Mouse (Mus musculus) Patski (cell line): Measurements from ENCODE around the gene Inhbb. TPM values are rescaled to one million over a fixed set of nuclear protein-coding genes. Genes with fewer than 3 reads are reported as not detected.
A peak's percentile ranks its signal among the peaks of the same experiment; 100 is the strongest.

ENCODE experiments used
- ATAC-seq: fragments of 100-300 bp; one replicate; pipeline ENCODE4 v1.8.0; 2021
- CTCF ChIA-PET: fragments of 350-600 bp; sonication (Branson Sonifier 250); formaldehyde crosslinking; loops from one replicate; lab custom pipeline; 2022; ENCODE audit warnings: inconsistent platforms; lab: Charles Lee
- POLR2A ChIA-PET: fragments of 350-600 bp; sonication (Branson Sonifier 250); formaldehyde crosslinking; loops from one replicate; lab custom pipeline; 2022; ENCODE audit warnings: antibody characterized with exemption, inconsistent platforms; lab: Charles Lee
- DNase-seq: peaks from one replicate; pipeline ENCODE4 v3.0.0-alpha.2; 2011; ENCODE audit warnings: low read depth, low spot score
- H3K27me3 ChIP-seq: fragments of 371-371 bp; one replicate; pipeline ENCODE4 v1.5.1; 2021
- CTCF ChIP-seq: fragments of 100-300 bp; IDR thresholded peaks from one replicate; pipeline ENCODE4 v1.5.1; 2021
- in situ Hi-C: fragments of 300-500 bp; cut with MboI; formaldehyde crosslinking; loops from 3 replicates; pipeline ENCODE4 v1.11.1; 2018; ENCODE audit warnings: low pct_unique_long_range_greater_than_20kb, mixed read lengths
- polyA plus RNA-seq: library from polyadenylated mRNA; unstranded; gene quantifications from one replicate; pipeline ENCODE4 v1.2.3, GENCODE M21; 2021

Gene Inhbb
- polyA plus RNA-seq, 1 experiment from 2014 or later: 24.6 TPM

- no peak for DNase-seq
- peak; percentile 5 for ATAC-seq
- ChIA-PET CTCF (no interaction called here), POLR2A (interaction anchor here (0.8 to 1.0 kb wide), 3 partner anchors 14 to 251 kb away, joined by 3 read pairs; no protein-coding TSS in a partner anchor)
- TF ChIP-seq CTCF: no peak
- no peaks in the 10 kb centered on the region for H3K27me3 ChIP-seq
- in situ Hi-C loops: loop anchor here (5.0 kb wide), 2 partner anchors 78 to 328 kb away; no protein-coding TSS in a partner anchor
Observed at GRCm38 (mm10) chr1:119420189-119420983, 1.7 kb downstream of the Inhbb start.

GRCm38 (mm10) chr1:119419151-119420105, 2.6 kb downstream of the Inhbb start:
- DNase-seq: no peak
- in situ Hi-C loops: loop anchor here (5.0 kb wide), 2 partner anchors 77 to 327 kb away; no protein-coding TSS in a partner anchor
- ATAC-seq: no peak
- H3K27me3 ChIP-seq: no peaks in the 10 kb centered on the region
- no peak for TF ChIP-seq CTCF
- ChIA-PET CTCF (interaction anchor here (1.0 kb wide), 1 partner anchor 15 kb away, joined by 3 read pairs; no protein-coding TSS in a partner anchor), POLR2A (interaction anchor here (0.6 kb wide), 1 partner anchor 74 kb away, joined by 5 read pairs; no protein-coding TSS in a partner anchor)

- no peaks in the 10 kb centered on the region for H3K27me3 ChIP-seq
- ATAC-seq (no peak), DNase-seq (no peak)
Observed at GRCm38 (mm10) chr1:119417991-119418390, 4.1 kb downstream of the Inhbb start.

GRCm38 (mm10) chr1:119417542-119417941, 4.5 kb downstream of the Inhbb start:
- CTCF ChIA-PET: no interaction called here
- no peak for ATAC-seq

More at GRCm38 (mm10) chr1:119417991-119418390, 4.1 kb downstream of the Inhbb start:
- POLR2A ChIA-PET: no interaction called here
- in situ Hi-C loops: no loop called here
- CTCF ChIA-PET: no interaction called here
- TF ChIP-seq CTCF: no peak

GRCm38 (mm10) chr1:119416610-119417009, 5.4 kb downstream of the Inhbb start:
- TF ChIP-seq CTCF: no peak
- in situ Hi-C loops: no loop called here
- ChIA-PET CTCF (no interaction called here), POLR2A (no interaction called here)
- DNase-seq (no peak), ATAC-seq (no peak)
- H3K27me3 ChIP-seq: no peaks in the 10 kb centered on the region

More at GRCm38 (mm10) chr1:119417542-119417941, 4.5 kb downstream of the Inhbb start:
- no peaks in the 10 kb centered on the region for H3K27me3 ChIP-seq
- TF ChIP-seq CTCF: no peak
- in situ Hi-C loops: no loop called here
- DNase-seq: no peak
- POLR2A ChIA-PET: interaction anchor here (0.6 kb wide), 1 partner anchor 512 kb away, joined by 4 read pairs; no protein-coding TSS in a partner anchor

- no peak for TF ChIP-seq CTCF
- CTCF ChIA-PET: no interaction called here
- POLR2A ChIA-PET: no interaction called here
- no peak for ATAC-seq
- H3K27me3 ChIP-seq: no peaks in the 10 kb centered on the region
- DNase-seq: no peak
- in situ Hi-C loops: no loop called here
Observed at GRCm38 (mm10) chr1:119416177-119416576, 5.9 kb downstream of the Inhbb start.

GRCm38 (mm10) chr1:119415151-119415550, 6.9 kb downstream of the Inhbb start:
- ATAC-seq: no peak
- no peaks in the 10 kb centered on the region for H3K27me3 ChIP-seq
- TF ChIP-seq CTCF: no peak
- no peak for DNase-seq
- CTCF ChIA-PET: interaction anchor here (1.6 kb wide), 1 partner anchor 10 kb away, joined by 4 read pairs; no protein-coding TSS in a partner anchor
- in situ Hi-C loops: no loop called here
- POLR2A ChIA-PET: interaction anchor here (0.7 kb wide), 1 partner anchor 317 kb away, joined by 3 read pairs; no protein-coding TSS in a partner anchor

GRCm38 (mm10) chr1:119410661-119411060, 11.4 kb downstream of the Inhbb start:
- TF ChIP-seq CTCF: no peak
- DNase-seq: no peak
- CTCF ChIA-PET: interaction anchor here (1.7 kb wide), 1 partner anchor 65 kb away, joined by 3 read pairs; no protein-coding TSS in a partner anchor
- POLR2A ChIA-PET: no interaction called here
- ATAC-seq: no peak
- in situ Hi-C loops: no loop called here
- H3K27me3 ChIP-seq: no peaks in the 10 kb centered on the region

- ATAC-seq (no peak), DNase-seq (no peak)
- ChIA-PET CTCF (interaction anchor here (0.8 to 1.7 kb wide), 2 partner anchors 64 to 66 kb away, joined by 3 read pairs; no protein-coding TSS in a partner anchor), POLR2A (no interaction called here)
- H3K27me3 ChIP-seq: no peaks in the 10 kb centered on the region
- in situ Hi-C loops: no loop called here
- TF ChIP-seq CTCF: no peak
Observed at GRCm38 (mm10) chr1:119409599-119410168, 12.4 kb downstream of the Inhbb start.

- ATAC-seq (no peak), DNase-seq (no peak)
- in situ Hi-C loops: no loop called here
- TF ChIP-seq CTCF: no peak
- no peaks in the 10 kb centered on the region for H3K27me3 ChIP-seq
- ChIA-PET POLR2A (no interaction called here), CTCF (interaction anchor here (0.8 kb wide), 1 partner anchor 66 kb away, joined by 3 read pairs; no protein-coding TSS in a partner anchor)
Observed at GRCm38 (mm10) chr1:119409106-119409505, 12.9 kb downstream of the Inhbb start.
